Mouse (Mus musculus) limb, embryonic 13.5 days (tissue): ENCODE measurements around the gene Hspa1b. TPM values are rescaled to one million over a fixed set of nuclear protein-coding genes. Genes with fewer than 3 reads are reported as not detected.
"Not testable (repeated sequence)": the region's sequence is repeated elsewhere in the genome, so short reads cannot be mapped to it uniquely, and the experiment has no call there.

ENCODE experiments used
- ATAC-seq: fragments of 200-750 bp; cut with Nextera tagmentation; 2 replicates; pipeline ENCODE4 v1.8.0; 2017; ENCODE audit warnings: low read depth, moderate number of reproducible peaks, moderate TSS enrichment; ENCODE audit not compliant: low FRiP score
- H3K27ac ChIP-seq: fragments of 300-500 bp; sonication (generic); 2 replicates; pipeline ENCODE4 v1.5.1; 2015; ENCODE audit warnings: inconsistent platforms, mild to moderate bottlenecking, moderate library complexity
- H3K27me3 ChIP-seq: fragments of 300-500 bp; sonication (generic); 2 replicates; pipeline ENCODE4 v1.6.1; 2015; ENCODE audit warnings: mild to moderate bottlenecking, inconsistent platforms
- H3K36me3 ChIP-seq: fragments of 300-500 bp; sonication (generic); 2 replicates; pipeline ENCODE4 v1.6.1; 2015; ENCODE audit warnings: inconsistent platforms, mild to moderate bottlenecking, moderate library complexity
- H3K4me1 ChIP-seq: fragments of 300-500 bp; sonication (generic); 2 replicates; pipeline ENCODE4 v1.6.1; 2015; ENCODE audit warnings: inconsistent platforms
- H3K4me2 ChIP-seq: fragments of 300-500 bp; sonication (generic); replicated peaks from 2 replicates; pipeline ENCODE4 v1.6.1; 2015; ENCODE audit warnings: inconsistent platforms, mild to moderate bottlenecking, moderate library complexity
- H3K4me3 ChIP-seq: fragments of 300-500 bp; sonication (generic); 2 replicates; pipeline ENCODE4 v1.5.1; 2015; ENCODE audit warnings: moderate library complexity, mild to moderate bottlenecking, inconsistent platforms
- H3K9ac ChIP-seq: fragments of 300-500 bp; sonication (generic); 2 replicates; pipeline ENCODE4 v1.6.1; 2015; ENCODE audit warnings: mild to moderate bottlenecking, inconsistent platforms
- H3K9me3 ChIP-seq: fragments of 300-500 bp; sonication (generic); 2 replicates; pipeline ENCODE4 v1.6.1; 2016; ENCODE audit warnings: inconsistent platforms
- WGBS: fragments of 180-500 bp; shearing (Covaris S2); methylation state at CpG from one replicate; pipeline ENCODE4 v1.1.7; 2015; 5-methylcytosine and 5-hydroxymethylcytosine counted together
- polyA plus RNA-seq: library from polyadenylated mRNA; unstranded; fragments of >200 nt; fragmentation: Nextera tagmentation; extraction: Ambion mirVana; gene quantifications from 2 replicates; pipeline ENCODE4 v1.2.1, GENCODE M21; 2015

Hspa1b gene
- polyA plus RNA-seq, 1 experiment from 2014 or later: 0.43 TPM

- 95% methylated on average over 20 of the region's 20 CpGs for WGBS
- Histone ChIP-seq H3K4me3 (no peak overlapping the region), H3K4me2 (no peak overlapping the region), H3K4me1 (peaks cover 15% of the 10 kb centered on the region), H3K36me3 (0 out of 2 replicates have a peak, but pooled peaks cover 3% of the 10 kb centered on the region), H3K27me3 (peaks cover 6% of the 10 kb centered on the region), H3K9ac (no peak overlapping the region), H3K27ac (no peak overlapping the region), H3K9me3 (no peaks in the 10 kb centered on the region)
- ATAC-seq: no peak
These were observed 18.0 kb upstream of the Hspa1b start for GRCm38 (mm10) chr17:34977000-34977399.

- H3K9me3 ChIP-seq: no peaks in the 10 kb centered on the region
- no peak overlapping the region for H3K4me3 ChIP-seq
- H3K4me1 ChIP-seq: peaks cover 10% of the 10 kb centered on the region
- H3K9ac ChIP-seq: no peak overlapping the region
- H3K36me3 ChIP-seq: 0 out of 2 replicates have a peak, but pooled peaks cover 3% of the 10 kb centered on the region
- H3K27ac ChIP-seq: no peak overlapping the region
- WGBS: 79% methylated on average over 3 of the region's 3 CpGs
- H3K27me3 ChIP-seq: peaks cover 6% of the 10 kb centered on the region
- ATAC-seq: no peak
- H3K4me2 ChIP-seq: no peak overlapping the region
These were observed 16.8 kb upstream of the Hspa1b start for GRCm38 (mm10) chr17:34975581-34976492.

GRCm38 (mm10) chr17:34972069-34972749 is 13.2 kb upstream of the Hspa1b start, which contains the start of the genes Hspa1a and Hspa1l:
Gene Hspa1a (minus strand): TSS chr17:34972156.
Gene Hspa1l (plus strand): TSS chr17:34972703.
- peak; percentile 93 for ATAC-seq
- not testable (repeated sequence) for H3K4me1 ChIP-seq, H3K27ac ChIP-seq, H3K36me3 ChIP-seq, H3K9me3 ChIP-seq
- Histone ChIP-seq H3K27me3 (peaks cover 35% of the 10 kb centered on the region), H3K4me3 (peak within 1 kb of the TSS; percentile 51), H3K9ac (peak within 1 kb of the TSS; percentile 55), H3K4me2 (peak within 1 kb of the TSS; percentile 81)
- under 1% methylated on average over 32 of the region's 33 CpGs for WGBS

- 2% methylated on average over 30 of the region's 43 CpGs for WGBS
- not testable (repeated sequence) for H3K27ac ChIP-seq, ATAC-seq, H3K9ac ChIP-seq, H3K36me3 ChIP-seq, H3K9me3 ChIP-seq, H3K4me1 ChIP-seq
- Histone ChIP-seq H3K4me2 (peak overlapping the region; percentile 81), H3K4me3 (peak overlapping the region; percentile 51), H3K27me3 (peaks cover 36% of the 10 kb centered on the region)
These were observed 12.6 kb upstream of the Hspa1b start for GRCm38 (mm10) chr17:34971694-34972068.

- 33% methylated on average over 24 of the region's 37 CpGs for WGBS
- not testable (repeated sequence) for H3K9me3 ChIP-seq, ATAC-seq, H3K27ac ChIP-seq, H3K9ac ChIP-seq, H3K4me2 ChIP-seq, H3K4me3 ChIP-seq, H3K36me3 ChIP-seq, H3K4me1 ChIP-seq
- H3K27me3 ChIP-seq: peaks cover 36% of the 10 kb centered on the region
These were observed 11.8 kb upstream of the Hspa1b start for GRCm38 (mm10) chr17:34970850-34971249.

- H3K4me3 ChIP-seq, ATAC-seq, H3K27ac ChIP-seq, H3K9ac ChIP-seq, H3K36me3 ChIP-seq, H3K9me3 ChIP-seq, H3K4me2 ChIP-seq, H3K4me1 ChIP-seq: not testable (repeated sequence)
- peaks cover 36% of the 10 kb centered on the region for H3K27me3 ChIP-seq
- 61% methylated on average over 8 of the region's 11 CpGs for WGBS
These were observed 10.8 kb upstream of the Hspa1b start, which contains the start of gene Gm20481 for GRCm38 (mm10) chr17:34969822-34970221. Gene Gm20481 (plus strand): TSS chr17:34969912.

- Histone ChIP-seq H3K9me3 (no peaks in the 10 kb centered on the region), H3K27me3 (peaks cover 48% of the 10 kb centered on the region), H3K27ac (no peak overlapping the region), H3K4me3 (no peak overlapping the region), H3K36me3 (no peaks in the 10 kb centered on the region), H3K9ac (no peak overlapping the region), H3K4me2 (no peak overlapping the region), H3K4me1 (no peaks in the 10 kb centered on the region)
- no peak for ATAC-seq
- 74% methylated on average over 5 of the region's 5 CpGs for WGBS
These were observed 6.6 kb upstream of the Hspa1b start for GRCm38 (mm10) chr17:34965627-34966026.

GRCm38 (mm10) chr17:34964640-34965049 is 5.6 kb upstream of the Hspa1b start:
- H3K9me3 ChIP-seq: no peaks in the 10 kb centered on the region
- no peaks in the 10 kb centered on the region for H3K36me3 ChIP-seq
- peaks cover 8% of the 10 kb centered on the region for H3K4me1 ChIP-seq
- peaks cover 43% of the 10 kb centered on the region for H3K27me3 ChIP-seq
- WGBS: 13% methylated on average over 1 of the region's 1 CpGs
- no peak overlapping the region for H3K4me3 ChIP-seq
- peak overlapping the region; percentile 50; the same call in 1 of the 2 replicates for H3K9ac ChIP-seq
- no peak overlapping the region for H3K4me2 ChIP-seq
- ATAC-seq: no peak
- no peak overlapping the region; the same call in 1 of the 2 replicates for H3K27ac ChIP-seq

GRCm38 (mm10) chr17:34962841-34963240 is 3.8 kb upstream of the Hspa1b start:
- Histone ChIP-seq H3K4me1 (peaks cover 8% of the 10 kb centered on the region), H3K4me3 (no peak overlapping the region), H3K4me2 (no peak overlapping the region), H3K27me3 (peaks cover 25% of the 10 kb centered on the region), H3K9ac (peak overlapping the region; percentile 2; the same call in 1 of the 2 replicates), H3K9me3 (no peaks in the 10 kb centered on the region), H3K27ac (no peak overlapping the region), H3K36me3 (no peaks in the 10 kb centered on the region)
- WGBS: 66% methylated on average over 1 of the region's 1 CpGs
- no peak for ATAC-seq

GRCm38 (mm10) chr17:34962125-34962524 is 3.1 kb upstream of the Hspa1b start:
- Histone ChIP-seq H3K9me3 (no peaks in the 10 kb centered on the region), H3K4me3 (no peak overlapping the region), H3K27me3 (peaks cover 18% of the 10 kb centered on the region; the same call in 1 of the 2 replicates), H3K9ac (no peak overlapping the region), H3K36me3 (no peaks in the 10 kb centered on the region), H3K27ac (no peak overlapping the region; the same call in 1 of the 2 replicates), H3K4me1 (peaks cover 8% of the 10 kb centered on the region), H3K4me2 (no peak overlapping the region)
- no peak for ATAC-seq
- 25% methylated on average over 3 of the region's 3 CpGs for WGBS

GRCm38 (mm10) chr17:34960702-34961493 is 1.9 kb upstream of the Hspa1b start:
- H3K9me3 ChIP-seq: no peaks in the 10 kb centered on the region
- no peak overlapping the region for H3K27ac ChIP-seq

More at GRCm38 (mm10) chr17:34960702-34961493, 1.9 kb upstream of the Hspa1b start:
- Histone ChIP-seq H3K4me2 (no peak overlapping the region), H3K4me1 (peaks cover 8% of the 10 kb centered on the region), H3K27me3 (peaks cover 28% of the 10 kb centered on the region), H3K9ac (no peak overlapping the region), H3K4me3 (no peak overlapping the region), H3K36me3 (no peaks in the 10 kb centered on the region)
- ATAC-seq: no peak
